Mouse (Mus musculus) hindbrain, embryonic 10.5 days (tissue): Measurements from ENCODE around the gene Ttc13. TPM values are rescaled to one million over a fixed set of nuclear protein-coding genes. Genes with fewer than 3 reads are reported as not detected.

ENCODE experiments used
- DNase-seq: peaks from one replicate; pipeline ENCODE4 v3.0.0-alpha.2; 2017; ENCODE audit warnings: low spot score
- H3K27ac ChIP-seq: fragments of 300-500 bp; sonication (generic); 2 replicates; pipeline ENCODE4 v1.5.1; 2016; ENCODE audit warnings: mild to moderate bottlenecking, moderate library complexity
- H3K27me3 ChIP-seq: fragments of 300-500 bp; sonication (generic); 2 replicates; pipeline ENCODE4 v1.6.1; 2016; ENCODE audit warnings: mild to moderate bottlenecking; ENCODE audit not compliant: poor library complexity, insufficient read depth, severe bottlenecking
- H3K36me3 ChIP-seq: fragments of 300-500 bp; sonication (generic); 2 replicates; pipeline ENCODE4 v1.6.1; 2016; ENCODE audit warnings: mild to moderate bottlenecking, moderate library complexity
- H3K4me1 ChIP-seq: fragments of 300-500 bp; sonication (generic); replicated peaks from 2 replicates; pipeline ENCODE4 v1.6.1; 2016; ENCODE audit warnings: mild to moderate bottlenecking
- H3K4me3 ChIP-seq: fragments of 300-500 bp; sonication (generic); 2 replicates; pipeline ENCODE4 v1.5.1; 2016; ENCODE audit warnings: mild to moderate bottlenecking, moderate library complexity
- H3K9me3 ChIP-seq: fragments of 300-500 bp; sonication (generic); 2 replicates; pipeline ENCODE4 v1.6.1; 2016; ENCODE audit warnings: mild to moderate bottlenecking, moderate library complexity
- WGBS: fragments of 180-500 bp; shearing (Covaris S2); methylation state at CpG from one replicate; pipeline ENCODE4 v1.1.7; 2016; 5-methylcytosine and 5-hydroxymethylcytosine counted together
- polyA plus RNA-seq: library from polyadenylated mRNA; unstranded; fragments of >200 nt; fragmentation: Nextera tagmentation; extraction: Ambion mirVana; gene quantifications from 2 replicates; pipeline ENCODE4 v1.2.1, GENCODE M21; 2016

Gene Ttc13
- polyA plus RNA-seq, 1 experiment from 2014 or later: 49.7 TPM

DNA sequence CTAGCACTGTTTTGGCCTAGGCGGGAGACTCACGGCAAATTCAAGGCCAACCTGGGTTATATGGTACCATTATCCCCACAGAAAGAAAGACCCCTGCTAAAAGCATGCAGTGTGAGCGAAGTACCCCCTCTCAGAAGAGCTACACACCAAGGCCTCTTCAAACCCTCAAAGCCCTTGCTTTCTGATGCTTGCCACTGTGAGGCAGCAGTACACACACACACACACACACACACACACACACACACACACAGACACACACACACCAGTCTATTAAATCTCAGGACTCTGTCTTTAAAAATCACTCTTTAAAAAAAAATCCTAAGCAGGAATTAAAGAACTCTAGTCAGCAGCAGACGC lies 57.9 kb downstream of the Ttc13 start:
- 61% methylated on average over 4 of the region's 4 CpGs for WGBS
- Histone ChIP-seq H3K27me3 (no peaks in the 10 kb centered on the region), H3K4me3 (peak overlapping the region; percentile 73), H3K27ac (peak overlapping the region; percentile 95), H3K36me3 (0 out of 2 replicates have a peak, but pooled peaks cover 8% of the 10 kb centered on the region), H3K9me3 (no peaks in the 10 kb centered on the region), H3K4me1 (peaks cover 38% of the 10 kb centered on the region)
- no peak for DNase-seq

DNA sequence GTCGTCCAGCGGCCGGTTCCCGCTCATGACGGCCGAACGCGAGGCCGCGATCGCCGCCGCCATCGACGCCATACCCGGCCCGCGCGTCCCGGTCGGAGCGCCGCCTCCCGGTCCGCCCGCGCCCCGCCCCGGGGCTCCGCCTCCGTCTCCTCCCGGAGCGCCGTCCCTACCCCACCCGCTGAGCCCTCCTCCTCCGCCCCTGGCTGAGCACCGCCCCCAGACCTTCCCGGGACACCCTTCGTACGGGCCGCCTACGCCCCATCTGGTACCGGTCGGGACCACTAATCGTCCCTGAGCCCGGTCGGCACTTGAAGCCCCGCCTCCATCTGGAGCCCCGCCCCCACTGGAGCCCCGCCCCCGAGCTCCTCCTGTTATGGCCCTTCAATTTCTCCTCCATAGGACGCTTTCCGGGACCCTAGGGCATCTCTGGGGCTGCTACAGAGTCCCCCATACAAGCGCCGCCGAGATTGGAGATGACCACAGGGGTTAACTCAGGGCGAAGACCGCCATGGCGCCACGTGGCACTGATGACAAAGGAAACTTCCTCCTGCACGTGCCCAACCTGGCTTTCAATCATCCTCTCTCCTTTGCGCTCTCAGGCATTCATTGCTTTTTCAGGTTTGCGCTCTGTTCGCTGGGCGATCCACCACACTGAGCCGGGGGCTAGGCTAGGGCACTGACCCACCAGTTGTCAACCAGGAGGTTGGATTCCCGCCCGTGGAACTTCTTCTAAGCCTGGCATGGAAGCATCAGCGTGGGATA lies 58.5 kb downstream of the Ttc13 start, which contains the start of gene 2310022B05Rik:
2310022B05Rik (minus strand) TSS at position 258 of the 762 bp plus-strand sequence.
- peak; percentile 93 for DNase-seq
- Histone ChIP-seq H3K27me3 (no peaks in the 10 kb centered on the region), H3K4me3 (peak within 1 kb of the TSS; percentile 73), H3K36me3 (0 out of 2 replicates have a peak, but pooled peaks cover 8% of the 10 kb centered on the region), H3K27ac (peak within 1 kb of the TSS; percentile 95), H3K4me1 (peaks cover 42% of the 10 kb centered on the region), H3K9me3 (no peaks in the 10 kb centered on the region)
- WGBS: 2% methylated on average over 58 of the region's 69 CpGs

DNA sequence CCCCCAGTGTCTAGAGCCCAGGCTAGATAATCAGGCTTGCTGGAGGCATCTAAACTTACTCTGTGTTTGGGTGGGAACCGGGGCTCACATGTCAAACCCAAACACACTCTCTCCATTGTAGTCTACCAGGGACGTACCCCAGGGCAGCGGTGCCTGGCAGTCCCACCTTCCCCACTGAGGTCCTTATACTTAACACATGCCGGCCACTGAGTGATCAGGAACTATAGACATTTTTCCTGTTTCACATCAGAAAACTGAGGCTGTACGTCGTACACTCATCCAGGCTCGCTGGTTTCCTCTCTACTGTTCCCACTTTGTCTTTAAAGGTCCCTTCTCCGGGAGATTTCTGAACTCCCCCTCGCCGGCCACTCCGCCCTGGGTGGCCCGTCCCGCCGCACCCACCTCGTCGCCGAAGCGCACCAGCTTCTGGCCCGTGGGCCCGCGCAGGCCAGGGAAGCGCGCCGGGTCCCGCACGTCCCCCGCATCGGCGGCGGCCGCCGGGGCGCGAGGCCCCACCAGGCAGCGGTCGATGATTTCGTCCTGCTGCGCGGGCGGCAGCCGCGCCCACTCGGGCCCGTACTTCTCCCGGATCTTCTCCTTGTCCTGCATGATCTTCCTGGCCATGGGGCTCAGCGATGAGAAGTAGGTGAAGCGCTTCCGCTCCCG lies 59.2 kb downstream of the Ttc13 start:
- no peak for DNase-seq
- Histone ChIP-seq H3K4me3 (peak overlapping the region; percentile 73), H3K27ac (peak overlapping the region; percentile 95), H3K27me3 (no peaks in the 10 kb centered on the region), H3K9me3 (no peaks in the 10 kb centered on the region), H3K4me1 (peaks cover 46% of the 10 kb centered on the region), H3K36me3 (0 out of 2 replicates have a peak, but pooled peaks cover 8% of the 10 kb centered on the region)
- WGBS: under 1% methylated on average over 49 of the region's 49 CpGs

DNA sequence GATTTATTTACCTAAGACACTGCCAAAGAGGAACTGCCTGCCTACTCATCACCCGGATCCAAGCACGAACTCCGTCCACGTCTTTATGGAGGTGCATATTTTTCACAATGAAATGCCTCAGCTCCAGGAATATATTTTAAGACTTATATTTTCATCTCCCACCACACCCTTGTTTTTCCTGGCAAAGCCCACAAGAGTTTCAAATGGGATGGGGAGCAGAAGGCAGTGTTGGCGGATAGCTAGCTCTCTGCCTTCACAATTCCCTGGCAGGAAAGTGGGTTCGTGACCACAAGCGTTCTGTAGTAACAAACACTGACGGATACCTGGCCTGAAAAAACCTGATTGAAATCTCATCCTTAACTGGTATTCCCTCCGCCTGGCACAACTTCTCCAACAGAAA lies 60.0 kb downstream of the Ttc13 start:
- peaks cover 46% of the 10 kb centered on the region for H3K4me1 ChIP-seq
- WGBS: 55% methylated on average over 9 of the region's 9 CpGs
- no peak for DNase-seq

DNA sequence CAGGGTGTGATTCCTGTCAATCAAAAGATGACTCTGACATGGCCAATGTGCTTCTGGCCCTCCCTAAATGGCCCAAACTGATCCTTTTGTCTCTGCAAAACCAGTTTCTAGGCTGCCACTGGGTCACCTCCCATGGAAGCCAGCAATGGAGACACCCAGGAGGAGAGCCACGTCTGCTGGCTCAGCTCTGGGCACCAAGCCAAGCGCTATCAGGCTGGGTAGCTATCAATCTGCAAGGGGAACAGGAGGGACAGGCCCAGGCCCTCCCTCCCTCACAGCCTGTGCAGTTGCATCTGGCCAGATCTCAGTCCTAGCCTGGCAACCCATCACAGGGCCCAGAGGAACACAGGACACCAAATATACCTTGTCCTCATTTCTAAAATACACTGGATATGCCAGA lies 63.4 kb downstream of the Ttc13 start:
- H3K9me3 ChIP-seq: no peaks in the 10 kb centered on the region
- no peaks in the 10 kb centered on the region for H3K27me3 ChIP-seq
- no peak overlapping the region; the same call in 1 of the 2 replicates for H3K27ac ChIP-seq
- no peak for DNase-seq
- 62% methylated on average over 2 of the region's 2 CpGs for WGBS
- peaks cover 60% of the 10 kb centered on the region for H3K4me1 ChIP-seq
- peaks cover 22% of the 10 kb centered on the region for H3K36me3 ChIP-seq
- H3K4me3 ChIP-seq: no peak overlapping the region

More for the DNA sequence above, 60.0 kb downstream of the Ttc13 start:
- Histone ChIP-seq H3K9me3 (no peaks in the 10 kb centered on the region), H3K4me3 (peak overlapping the region; percentile 73), H3K27ac (peak overlapping the region; percentile 95; the same call in 1 of the 2 replicates), H3K36me3 (peaks cover 13% of the 10 kb centered on the region; the same call in 1 of the 2 replicates), H3K27me3 (no peaks in the 10 kb centered on the region)

DNA sequence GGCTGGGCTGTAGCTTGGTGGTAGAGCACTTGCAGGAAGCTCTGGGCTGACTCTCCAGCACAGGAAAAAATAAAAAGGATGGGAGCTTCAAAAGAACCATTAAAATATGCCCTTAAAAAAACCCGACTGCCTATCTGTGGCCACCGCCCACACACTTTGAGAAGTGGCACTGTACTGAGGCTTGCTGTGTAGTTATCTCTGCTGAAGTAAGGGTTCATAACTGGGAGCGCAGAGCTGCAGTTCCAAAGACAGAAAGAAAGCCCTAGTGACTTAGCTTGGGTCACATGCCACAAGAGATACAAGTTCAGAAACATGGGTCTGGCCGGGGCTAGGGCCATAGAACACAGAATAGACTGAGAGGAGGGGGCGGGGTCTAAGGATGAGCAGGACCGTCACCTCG lies 63.8 kb downstream of the Ttc13 start:
- Histone ChIP-seq H3K27ac (no peak overlapping the region), H3K9me3 (no peaks in the 10 kb centered on the region), H3K4me3 (no peak overlapping the region), H3K4me1 (peaks cover 63% of the 10 kb centered on the region), H3K36me3 (peaks cover 22% of the 10 kb centered on the region), H3K27me3 (no peaks in the 10 kb centered on the region)
- no peak for DNase-seq
- WGBS: 88% methylated on average over 7 of the region's 7 CpGs

DNA sequence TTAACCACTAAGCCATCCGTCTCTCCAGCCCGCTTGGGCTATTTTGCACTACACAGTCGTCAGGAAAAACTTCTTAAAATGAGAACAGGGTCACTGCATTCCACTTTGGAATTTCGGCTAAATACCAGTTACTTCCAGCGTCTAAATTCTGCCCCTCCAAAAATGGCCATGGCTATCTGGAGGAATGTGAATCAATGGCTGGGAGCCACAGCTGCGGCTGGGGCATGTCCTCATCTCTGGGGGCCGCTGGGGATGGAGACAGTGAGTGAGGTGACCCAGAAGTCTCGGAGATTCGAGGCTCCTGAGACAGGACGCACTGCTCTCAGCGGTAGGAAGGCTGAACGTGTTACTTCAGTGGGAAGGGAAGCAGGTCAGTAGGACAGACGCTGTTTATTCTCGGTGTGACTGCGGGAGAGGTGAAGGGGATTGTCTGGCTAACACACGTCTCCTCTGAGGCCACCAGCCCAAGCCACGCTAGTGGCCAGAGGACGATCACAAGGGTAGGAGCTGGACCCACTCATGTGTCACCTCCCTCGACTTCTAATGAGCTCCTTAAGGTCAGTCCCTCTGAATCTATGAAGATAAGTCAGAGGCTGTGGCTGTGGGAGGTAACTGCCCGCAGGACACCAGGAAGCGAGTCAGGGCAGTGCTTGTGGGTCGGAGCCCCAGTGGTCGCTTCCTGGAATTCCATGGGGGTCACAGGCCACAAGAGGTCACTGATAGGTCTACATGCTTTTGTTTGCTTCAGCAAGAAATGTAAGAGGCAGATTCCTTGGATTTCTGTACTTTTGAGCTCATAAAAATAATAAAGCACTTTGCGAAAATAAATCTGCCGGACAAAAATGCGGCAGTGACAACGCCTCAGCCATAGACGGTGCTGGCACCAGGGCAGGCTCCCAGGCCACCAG lies 68.0 kb downstream of the Ttc13 start:
- 57% methylated on average over 28 of the region's 28 CpGs for WGBS
- H3K9me3 ChIP-seq: no peaks in the 10 kb centered on the region
- peak overlapping the region; percentile 36; the same call in 1 of the 2 replicates for H3K27ac ChIP-seq
- peaks cover 38% of the 10 kb centered on the region for H3K36me3 ChIP-seq
- no peaks in the 10 kb centered on the region for H3K27me3 ChIP-seq
- H3K4me3 ChIP-seq: no peak overlapping the region
- peak; percentile 37 for DNase-seq
- peaks cover 42% of the 10 kb centered on the region for H3K4me1 ChIP-seq

DNA sequence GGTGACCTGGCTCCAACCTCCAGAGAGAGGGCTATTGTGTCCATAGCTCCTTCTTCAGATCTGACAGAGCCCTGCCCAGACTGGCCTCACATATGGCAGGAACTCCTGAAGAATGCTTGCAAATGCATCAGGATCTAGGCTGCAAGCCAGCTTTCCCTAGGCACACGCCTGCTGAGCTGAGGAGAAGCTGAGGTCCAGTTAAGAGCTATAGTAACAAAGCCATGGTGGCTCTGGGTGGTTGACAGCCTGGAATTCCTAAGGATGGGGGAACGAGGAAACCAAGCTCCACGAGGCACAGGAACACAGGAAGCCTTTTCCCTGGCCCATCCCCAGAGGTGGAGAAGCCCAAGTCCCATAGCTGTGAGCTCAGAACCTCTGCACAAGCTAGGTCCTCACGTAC lies 69.2 kb downstream of the Ttc13 start:
- Histone ChIP-seq H3K4me1 (peaks cover 43% of the 10 kb centered on the region), H3K4me3 (no peak overlapping the region), H3K9me3 (no peaks in the 10 kb centered on the region), H3K27me3 (no peaks in the 10 kb centered on the region), H3K36me3 (peaks cover 38% of the 10 kb centered on the region), H3K27ac (peak overlapping the region; percentile 53)
- no peak for DNase-seq
- 41% methylated on average over 4 of the region's 4 CpGs for whole genome bisulfite sequencing

DNA sequence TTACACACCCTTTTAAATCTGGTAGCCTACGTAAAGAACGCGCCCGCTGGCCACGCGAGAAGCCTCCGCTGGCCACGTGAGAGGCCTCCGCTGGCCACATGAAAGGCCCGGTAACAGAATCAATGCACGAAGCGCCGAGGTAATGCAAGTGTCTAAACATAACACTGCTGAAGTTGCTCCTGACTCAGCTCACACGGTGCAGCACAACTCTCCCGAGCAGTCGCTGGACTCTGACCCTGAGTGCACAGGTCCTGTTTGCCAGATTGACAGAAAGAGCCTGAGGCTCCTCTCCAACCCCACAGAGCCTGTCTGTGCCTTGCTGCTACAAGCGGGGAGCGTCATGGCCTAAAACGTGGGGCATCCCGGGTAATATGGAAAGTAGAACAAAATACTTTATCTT lies 70.0 kb downstream of the Ttc13 start:
- Histone ChIP-seq H3K9me3 (no peaks in the 10 kb centered on the region), H3K27ac (no peak overlapping the region; the same call in 1 of the 2 replicates), H3K27me3 (no peaks in the 10 kb centered on the region), H3K4me1 (peaks cover 43% of the 10 kb centered on the region), H3K4me3 (no peak overlapping the region), H3K36me3 (peaks cover 33% of the 10 kb centered on the region)
- WGBS: 89% methylated on average over 20 of the region's 20 CpGs
- no peak for DNase-seq

DNA sequence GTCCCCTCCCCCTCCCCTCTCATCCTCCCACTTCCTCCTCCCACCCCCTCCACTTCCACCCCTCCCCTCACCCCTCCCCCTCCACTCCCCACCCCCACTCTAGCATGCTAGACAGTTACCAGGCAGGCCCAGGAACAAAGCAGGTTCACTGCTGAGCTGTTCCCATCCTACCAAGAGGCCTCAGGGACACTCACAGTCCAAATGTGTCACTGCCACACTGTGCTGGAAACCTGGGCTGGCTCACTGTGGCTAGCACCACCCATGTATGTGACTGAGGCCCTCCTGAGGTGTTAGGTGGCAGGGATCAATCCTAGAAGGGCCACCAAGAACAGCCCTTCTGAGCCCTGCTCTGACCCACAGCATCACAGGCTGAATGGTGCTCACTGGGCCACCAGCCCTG lies 73.5 kb downstream of the Ttc13 start:
- no peak overlapping the region for H3K4me3 ChIP-seq
- H3K27ac ChIP-seq: peak overlapping the region; percentile 85
- no peak for DNase-seq
- no peaks in the 10 kb centered on the region for H3K9me3 ChIP-seq
- no peaks in the 10 kb centered on the region for H3K27me3 ChIP-seq
- H3K4me1 ChIP-seq: peaks cover 45% of the 10 kb centered on the region
- peaks cover 35% of the 10 kb centered on the region for H3K36me3 ChIP-seq

DNA sequence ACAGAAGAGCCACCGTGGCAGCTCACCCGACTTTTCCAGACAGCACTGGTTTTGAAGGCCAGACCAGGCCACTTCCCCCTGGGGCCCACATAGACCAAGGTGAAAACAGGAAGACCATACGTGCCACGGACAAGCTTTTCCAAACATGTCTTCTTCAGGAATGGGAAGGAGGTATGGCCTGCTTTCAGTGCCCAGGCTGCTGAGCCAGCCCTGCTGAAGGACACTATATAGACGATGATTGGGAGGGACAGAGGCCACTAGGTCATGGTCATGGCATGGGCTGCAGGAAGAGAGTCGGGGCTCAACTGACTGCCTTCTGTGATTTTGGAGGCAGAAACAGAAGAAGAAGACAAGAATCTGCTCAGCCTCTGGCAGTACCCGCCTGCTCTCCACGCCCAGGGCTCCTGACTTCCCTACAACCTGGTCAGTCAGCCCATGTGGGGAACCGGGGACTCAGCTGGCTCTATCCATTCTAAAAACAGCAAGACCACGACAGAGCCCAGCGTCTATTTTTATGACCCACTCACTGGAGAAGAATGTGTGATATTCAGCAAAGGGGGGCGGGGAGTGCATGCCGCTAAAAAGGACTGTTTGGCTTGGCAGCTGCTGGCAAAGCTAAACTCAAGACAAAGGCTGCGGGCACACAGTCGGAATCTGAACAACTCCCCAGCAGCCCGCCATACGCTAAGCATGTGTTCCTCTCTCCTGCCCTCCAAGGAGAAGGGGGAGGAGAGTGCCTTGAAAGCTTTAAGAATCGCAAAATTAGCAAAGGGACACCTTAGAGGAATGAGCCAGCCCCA lies 78.0 kb downstream of the Ttc13 start:
- H3K36me3 ChIP-seq: peaks cover 47% of the 10 kb centered on the region
- H3K27ac ChIP-seq: no peak overlapping the region
- no peaks in the 10 kb centered on the region for H3K27me3 ChIP-seq
- no peak overlapping the region for H3K4me3 ChIP-seq
- H3K4me1 ChIP-seq: peaks cover 30% of the 10 kb centered on the region
- 77% methylated on average over 18 of the region's 18 CpGs for WGBS
- DNase-seq: no peak
- H3K9me3 ChIP-seq: no peaks in the 10 kb centered on the region

DNA sequence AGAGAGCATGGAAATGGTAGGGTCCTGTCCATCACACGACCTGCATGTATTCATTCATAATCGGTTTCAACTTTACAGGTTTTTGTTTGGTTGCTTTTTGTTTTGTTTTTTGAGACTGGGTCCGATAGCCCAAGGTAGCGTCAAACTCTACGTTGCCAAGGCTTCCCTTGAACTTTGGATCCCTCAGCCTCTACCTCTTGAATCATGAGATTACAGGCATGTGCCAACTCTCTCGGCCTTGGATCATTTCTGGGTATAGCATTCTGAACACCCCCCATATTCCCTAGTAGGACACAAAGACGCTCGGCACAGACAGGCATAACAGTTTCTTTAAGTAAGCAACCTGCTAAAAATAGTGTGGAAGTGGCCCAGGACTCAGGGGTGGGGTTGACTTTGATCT lies 80.2 kb downstream of the Ttc13 start:
- Histone ChIP-seq H3K4me3 (no peak overlapping the region), H3K27me3 (no peaks in the 10 kb centered on the region), H3K36me3 (peaks cover 69% of the 10 kb centered on the region), H3K4me1 (peaks cover 22% of the 10 kb centered on the region), H3K27ac (no peak overlapping the region), H3K9me3 (no peaks in the 10 kb centered on the region)
- WGBS: 96% methylated on average over 8 of the region's 8 CpGs
- DNase-seq: no peak
